Mouse (Mus musculus) kidney, postnatal 0 days (tissue): ENCODE measurements around the gene Ngrn. TPM values are rescaled to one million over a fixed set of nuclear protein-coding genes. Genes with fewer than 3 reads are reported as not detected.
A peak's percentile ranks its signal among the peaks of the same experiment; 100 is the strongest.

ENCODE experiments used
- ATAC-seq: fragments of 200-750 bp; cut with Nextera tagmentation; replicated peaks from 2 replicates; pipeline ENCODE4 v1.8.0; 2017; ENCODE audit warnings: low read depth, moderate number of reproducible peaks, moderate TSS enrichment, moderate library complexity; ENCODE audit not compliant: low FRiP score
- DNase-seq: peaks from one replicate; pipeline ENCODE4 v3.0.0-alpha.2; 2016; ENCODE audit warnings: low spot score
- H3K27ac ChIP-seq: fragments of 300-500 bp; sonication (generic); 2 replicates; pipeline ENCODE4 v1.5.1; 2014; ENCODE audit warnings: mild to moderate bottlenecking
- H3K27me3 ChIP-seq: fragments of 300-500 bp; sonication (generic); 2 replicates; pipeline ENCODE4 v1.6.1; 2014; ENCODE audit warnings: low read length, mixed read lengths; ENCODE audit not compliant: insufficient read depth
- H3K36me3 ChIP-seq: fragments of 300-500 bp; sonication (generic); 2 replicates; pipeline ENCODE4 v1.6.1; 2014; ENCODE audit warnings: low read length, mixed read lengths; ENCODE audit not compliant: insufficient read depth
- H3K4me1 ChIP-seq: fragments of 300-500 bp; sonication (generic); replicated peaks from 2 replicates; pipeline ENCODE4 v1.6.1; 2014; ENCODE audit warnings: antibody characterized with exemption, low read length, mixed read lengths; ENCODE audit not compliant: insufficient read depth
- H3K4me2 ChIP-seq: fragments of 300-500 bp; sonication (generic); 2 replicates; pipeline ENCODE4 v1.6.1; 2014; ENCODE audit warnings: mild to moderate bottlenecking, low read length, moderate library complexity, mixed read lengths
- H3K4me3 ChIP-seq: fragments of 300-500 bp; sonication (generic); replicated peaks from 2 replicates; pipeline ENCODE4 v1.5.1; 2014; ENCODE audit warnings: low read depth, low read length
- H3K9ac ChIP-seq: fragments of 300-500 bp; sonication (generic); 2 replicates; pipeline ENCODE4 v1.6.1; 2014; ENCODE audit warnings: low read depth, low read length
- H3K9me3 ChIP-seq: fragments of 300-500 bp; sonication (generic); replicated peaks from 2 replicates; pipeline ENCODE4 v1.6.1; 2016; ENCODE audit warnings: low read length, inconsistent platforms, mixed read lengths
- CTCF ChIP-seq: IDR thresholded peaks from 2 replicates; pipeline ENCODE4 v1.5.1; 2016; ENCODE audit warnings: antibody characterized with exemption, low read depth, mild to moderate bottlenecking, moderate library complexity
- WGBS: fragments of 180-500 bp; shearing (Covaris S2); extraction: QIAGEN DNeasy Blood & Tissue Kit; methylation state at CpG from one replicate; pipeline ENCODE4 v1.1.7; 2014; 5-methylcytosine and 5-hydroxymethylcytosine counted together
- polyA plus RNA-seq: library from polyadenylated mRNA; unstranded; fragments of >200 nt; fragmentation: Nextera tagmentation; extraction: Ambion mirVana; gene quantifications from 2 replicates; pipeline ENCODE4 v1.2.1, GENCODE M21; 2015

The Ngrn gene
- polyA plus RNA-seq, 1 experiment from 2014 or later, result 50.6 TPM

DNA sequence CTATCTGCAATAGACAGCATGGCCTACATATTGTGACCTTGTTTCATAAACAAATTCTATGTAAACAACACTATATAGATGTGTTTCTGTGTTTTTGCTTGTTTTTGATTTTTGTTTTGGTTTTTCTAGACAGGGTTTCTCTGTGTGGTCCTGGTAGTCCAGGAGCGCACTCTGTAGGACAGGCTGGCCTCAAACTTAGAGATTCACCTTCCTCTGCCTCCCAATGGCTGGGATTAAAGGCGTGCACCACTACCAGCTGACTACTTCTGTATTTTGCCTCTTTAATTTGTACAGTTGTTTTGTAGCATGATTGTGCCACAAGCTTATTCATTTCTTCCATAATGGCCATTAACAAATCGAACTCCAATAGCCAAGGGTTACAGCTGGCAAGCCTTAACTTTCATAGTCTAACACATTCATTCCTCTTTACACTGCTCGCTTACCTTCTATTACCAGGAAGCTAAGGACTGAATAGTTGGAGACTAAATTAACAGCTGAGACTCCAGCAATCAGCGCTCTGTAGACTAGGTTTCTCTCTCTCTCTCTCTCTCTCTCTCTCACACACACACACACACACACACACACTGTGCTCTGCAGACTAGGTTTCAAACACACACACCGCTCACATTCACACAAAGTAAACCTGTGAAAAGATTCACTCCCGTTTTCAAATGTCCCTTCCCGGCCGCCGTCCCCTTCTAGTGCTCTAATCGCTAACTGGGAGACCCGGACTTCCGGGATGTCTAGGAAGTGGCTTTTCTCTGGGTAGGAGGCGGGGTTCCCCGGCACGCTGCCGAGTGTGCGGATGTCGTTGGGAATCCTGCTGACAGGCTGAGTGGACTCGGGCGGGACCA is 8.1 kb downstream of the Ngrn start, which contains the start of gene Vps33b:
Gene Vps33b (plus strand): TSS at position 753 of the 854 bp plus-strand sequence.
- ATAC-seq (peak; percentile 92), DNase-seq (peak; percentile 95)
- no peaks in the 10 kb centered on the region for H3K27me3 ChIP-seq
- H3K27ac ChIP-seq, result peak within 1 kb of the TSS; percentile 79
- H3K4me1 ChIP-seq, result peaks cover 13% of the 10 kb centered on the region
- 5% methylated on average over 21 of the region's 21 CpGs for WGBS
- H3K9ac ChIP-seq, result peak within 1 kb of the TSS; percentile 71
- peak within 1 kb of the TSS; percentile 68 for H3K4me3 ChIP-seq
- H3K4me2 ChIP-seq, result peak within 1 kb of the TSS; percentile 97
- H3K36me3 ChIP-seq, result peaks cover 31% of the 10 kb centered on the region
- H3K9me3 ChIP-seq, result no peaks in the 10 kb centered on the region
- TF ChIP-seq CTCF, result no peak

GRCm38 (mm10) chr7:80269751-80270255 is 8.8 kb downstream of the Ngrn start:
- Histone ChIP-seq H3K9me3 (no peaks in the 10 kb centered on the region), H3K4me1 (peaks cover 13% of the 10 kb centered on the region), H3K27ac (peak overlapping the region; percentile 79), H3K27me3 (no peaks in the 10 kb centered on the region), H3K36me3 (peaks cover 31% of the 10 kb centered on the region), H3K4me2 (peak overlapping the region; percentile 97), H3K9ac (peak overlapping the region; percentile 71), H3K4me3 (peak overlapping the region; percentile 68)
- no peak for TF ChIP-seq CTCF
- ATAC-seq, result peak; percentile 72
- WGBS, result under 1% methylated on average over 23 of the region's 23 CpGs
- peak; percentile 19 for DNase-seq

DNA sequence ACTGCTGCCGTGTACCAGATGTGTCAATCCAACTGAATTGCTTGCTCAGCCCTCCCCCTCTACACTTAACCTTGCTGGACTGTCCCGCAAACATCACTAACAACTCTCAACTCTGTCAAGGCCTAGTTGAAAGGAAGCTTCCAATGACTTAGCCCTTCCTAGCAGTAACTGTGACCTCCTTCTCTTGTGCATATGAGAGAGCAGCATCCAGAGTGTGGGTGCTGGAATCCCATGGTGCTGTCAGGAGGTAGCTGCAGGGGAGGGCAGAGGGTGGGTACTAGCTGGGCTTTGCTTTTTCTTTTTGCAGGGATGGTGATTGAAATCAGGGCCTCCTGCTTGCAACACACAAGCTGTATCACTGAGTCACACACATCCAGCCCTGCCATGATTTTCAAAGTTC is 12.4 kb downstream of the Ngrn start:
- Histone ChIP-seq H3K4me1 (peaks cover 13% of the 10 kb centered on the region), H3K4me2 (no peak overlapping the region), H3K9ac (no peak overlapping the region), H3K4me3 (no peak overlapping the region), H3K9me3 (no peaks in the 10 kb centered on the region), H3K27me3 (no peaks in the 10 kb centered on the region), H3K27ac (no peak overlapping the region), H3K36me3 (peaks cover 36% of the 10 kb centered on the region)
- no peak for ATAC-seq
- no peak for DNase-seq
- 95% methylated on average over 2 of the region's 2 CpGs for WGBS
- no peak for TF ChIP-seq CTCF

GRCm38 (mm10) chr7:80276374-80276773 is 15.4 kb downstream of the Ngrn start:
- H3K9ac ChIP-seq, result no peak overlapping the region
- WGBS, result 95% methylated on average over 4 of the region's 4 CpGs
- H3K4me3 ChIP-seq, result no peak overlapping the region
- H3K27ac ChIP-seq, result no peak overlapping the region
- no peak for TF ChIP-seq CTCF
- H3K36me3 ChIP-seq, result peaks cover 48% of the 10 kb centered on the region
- no peak overlapping the region for H3K4me2 ChIP-seq
- no peaks in the 10 kb centered on the region for H3K27me3 ChIP-seq
- ATAC-seq (no peak), DNase-seq (no peak)
- no peaks in the 10 kb centered on the region for H3K9me3 ChIP-seq
- no peaks in the 10 kb centered on the region for H3K4me1 ChIP-seq

DNA sequence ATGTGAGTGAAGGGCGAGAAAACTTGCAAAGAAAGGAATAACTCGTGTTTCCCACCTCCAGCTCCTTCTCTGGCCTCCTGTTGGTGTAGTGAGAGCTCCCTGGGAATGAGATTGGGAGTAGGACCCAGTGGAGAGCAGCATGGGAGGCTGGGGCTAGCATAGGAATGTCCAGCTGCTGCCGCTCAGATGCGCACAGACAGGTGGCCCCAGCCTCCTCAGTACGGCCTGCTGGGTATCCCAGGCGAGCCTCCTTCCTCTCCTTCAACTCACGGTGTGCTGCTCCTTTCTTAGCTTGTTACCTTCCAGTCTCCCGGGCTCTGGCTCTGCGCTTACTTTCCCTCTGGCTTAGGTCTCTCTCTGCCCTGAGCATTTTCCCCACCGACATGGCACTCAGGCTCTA is 19.0 kb downstream of the Ngrn start:
- no peak overlapping the region for H3K9ac ChIP-seq
- WGBS, result 87% methylated on average over 10 of the region's 10 CpGs
- TF ChIP-seq CTCF, result no peak
- ATAC-seq (no peak), DNase-seq (no peak)
- no peaks in the 10 kb centered on the region for H3K9me3 ChIP-seq
- no peak overlapping the region for H3K4me3 ChIP-seq
- no peaks in the 10 kb centered on the region for H3K4me1 ChIP-seq
- H3K27ac ChIP-seq, result no peak overlapping the region
- no peak overlapping the region for H3K4me2 ChIP-seq
- H3K36me3 ChIP-seq, result peaks cover 54% of the 10 kb centered on the region
- no peaks in the 10 kb centered on the region for H3K27me3 ChIP-seq

GRCm38 (mm10) chr7:80280998-80281397 is 20.0 kb downstream of the Ngrn start:
- H3K9me3 ChIP-seq, result no peaks in the 10 kb centered on the region
- WGBS, result 91% methylated on average over 2 of the region's 2 CpGs
- H3K4me3 ChIP-seq, result no peak overlapping the region
- H3K4me1 ChIP-seq, result no peaks in the 10 kb centered on the region
- DNase-seq (no peak), ATAC-seq (no peak)
- no peaks in the 10 kb centered on the region for H3K27me3 ChIP-seq
- peak; percentile 46; the same call in 1 of the 2 replicates for TF ChIP-seq CTCF
- no peak overlapping the region for H3K4me2 ChIP-seq
- H3K27ac ChIP-seq, result no peak overlapping the region
- no peak overlapping the region for H3K9ac ChIP-seq
- H3K36me3 ChIP-seq, result peaks cover 56% of the 10 kb centered on the region
